Mouse (Mus musculus) kidney, embryonic 16.5 days (tissue): ENCODE data around the gene Cmip. TPM values are rescaled to one million over a fixed set of nuclear protein-coding genes. Genes with fewer than 3 reads are reported as not detected.
A peak's percentile ranks its signal among the peaks of the same experiment; 100 is the strongest.

Experiments
- ATAC-seq: fragments of 200-750 bp; cut with Nextera tagmentation; 2 replicates; pipeline ENCODE4 v1.8.0; 2017; ENCODE audit warnings: moderate TSS enrichment; ENCODE audit not compliant: low FRiP score, low TSS enrichment
- H3K27ac ChIP-seq: fragments of 300-500 bp; sonication (generic); 2 replicates; pipeline ENCODE4 v1.5.1; 2014; ENCODE audit warnings: low read length
- H3K27me3 ChIP-seq: fragments of 300-500 bp; sonication (generic); 2 replicates; pipeline ENCODE4 v1.6.1; 2014; ENCODE audit warnings: low read length, control low read depth, mixed read lengths; ENCODE audit not compliant: insufficient read depth
- H3K36me3 ChIP-seq: fragments of 300-500 bp; sonication (generic); 2 replicates; pipeline ENCODE4 v1.6.1; 2014; ENCODE audit warnings: low read length, control low read depth, mixed read lengths; ENCODE audit not compliant: insufficient read depth
- H3K4me1 ChIP-seq: fragments of 300-500 bp; sonication (generic); 2 replicates; pipeline ENCODE4 v1.6.1; 2014; ENCODE audit warnings: low read length, control low read depth, mixed read lengths; ENCODE audit not compliant: insufficient read depth
- H3K4me2 ChIP-seq: fragments of 300-500 bp; sonication (generic); replicated peaks from 2 replicates; pipeline ENCODE4 v1.6.1; 2014; ENCODE audit warnings: low read depth, low read length
- H3K4me3 ChIP-seq: fragments of 300-500 bp; sonication (generic); 2 replicates; pipeline ENCODE4 v1.5.1; 2014; ENCODE audit warnings: mild to moderate bottlenecking, low read length
- H3K9ac ChIP-seq: fragments of 300-500 bp; sonication (generic); replicated peaks from 2 replicates; pipeline ENCODE4 v1.6.1; 2014; ENCODE audit warnings: low read length
- H3K9me3 ChIP-seq: fragments of 300-500 bp; sonication (generic); 2 replicates; pipeline ENCODE4 v1.6.1; 2016; ENCODE audit warnings: low read length, control low read depth
- WGBS: fragments of 180-500 bp; shearing (Covaris S2); extraction: QIAGEN DNeasy Blood & Tissue Kit; methylation state at CpG from one replicate; pipeline ENCODE4 v1.1.7; 2014; 5-methylcytosine and 5-hydroxymethylcytosine counted together
- polyA plus RNA-seq: library from polyadenylated mRNA; unstranded; fragments of >200 nt; fragmentation: Nextera tagmentation; extraction: Ambion mirVana; gene quantifications from 2 replicates; pipeline ENCODE4 v1.2.1, GENCODE M21; 2015

Cmip gene
- polyA plus RNA-seq, 1 experiment from 2014 or later: 21.0 TPM

DNA sequence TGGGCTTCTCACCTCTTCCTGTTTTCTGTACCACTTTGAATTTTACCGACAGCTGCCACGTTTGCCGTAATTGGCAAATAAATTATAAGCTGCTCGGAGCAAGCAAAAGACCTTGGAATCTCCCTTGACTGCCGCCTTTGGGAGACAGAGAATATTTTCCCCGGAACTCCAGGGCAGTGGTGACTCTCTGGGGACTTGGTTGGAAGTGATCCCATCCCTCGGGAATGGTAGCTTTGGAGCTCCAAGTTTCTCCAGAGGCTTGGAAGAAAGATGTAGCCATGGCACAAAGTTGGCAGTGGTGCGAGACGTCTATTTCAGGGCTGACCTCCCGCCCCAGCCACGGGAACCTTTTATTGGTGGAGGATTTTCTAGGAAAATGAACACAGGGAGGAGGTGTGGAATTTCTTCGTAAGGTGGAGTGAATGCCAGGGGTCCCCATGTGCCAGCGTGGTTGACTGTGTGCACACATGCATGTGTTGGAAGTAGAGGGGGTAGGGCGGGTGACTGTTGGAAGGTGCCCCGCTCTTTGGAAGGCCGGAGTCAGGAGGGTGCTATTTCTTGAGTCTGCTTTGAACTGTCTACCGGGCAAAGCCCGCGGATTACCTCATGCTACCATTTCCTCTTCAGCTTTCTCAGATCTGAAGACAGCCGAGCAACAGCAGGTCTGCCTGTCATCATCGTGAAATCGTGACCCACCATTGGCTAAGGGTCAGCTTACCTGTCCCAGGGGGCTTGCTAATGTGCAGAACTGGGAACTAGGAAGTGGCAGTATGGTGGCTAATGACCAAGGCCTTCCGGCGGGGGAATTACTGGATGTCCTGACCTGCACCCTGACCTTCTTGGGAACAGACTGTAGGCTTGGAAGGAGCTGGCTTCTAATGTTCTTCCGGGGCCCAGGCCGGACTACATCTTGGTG, 62.3 kb downstream of the Cmip start:
- Histone ChIP-seq H3K4me2 (no peak overlapping the region), H3K27ac (no peak overlapping the region), H3K9me3 (no peaks in the 10 kb centered on the region), H3K36me3 (no peaks in the 10 kb centered on the region), H3K4me1 (peaks cover 43% of the 10 kb centered on the region), H3K4me3 (no peak overlapping the region), H3K9ac (no peak overlapping the region), H3K27me3 (no peaks in the 10 kb centered on the region)
- ATAC-seq: no peak
- 75% methylated on average over 26 of the region's 26 CpGs for WGBS

DNA sequence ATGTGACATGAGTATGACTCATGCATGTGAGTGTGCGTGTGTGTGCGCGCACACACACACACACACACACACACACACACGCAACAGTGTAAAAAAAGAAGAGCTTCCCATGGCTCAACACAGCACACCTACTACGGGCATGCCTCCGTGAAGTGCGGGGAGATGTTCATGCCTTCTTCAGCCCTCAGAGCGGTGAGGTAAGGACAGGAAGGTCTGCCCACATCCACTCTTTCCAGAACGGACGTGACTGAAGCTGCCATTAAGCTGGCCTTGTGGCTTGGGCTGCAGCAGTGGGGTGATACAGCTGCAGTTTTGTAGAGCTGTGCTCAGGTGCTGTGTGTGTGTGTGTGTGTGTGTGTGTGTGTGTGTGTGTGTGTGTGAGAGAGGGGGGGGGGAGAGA, 63.8 kb downstream of the Cmip start:
- WGBS: 92% methylated on average over 10 of the region's 10 CpGs
- no peak for ATAC-seq
- H3K4me3 ChIP-seq: no peak overlapping the region
- peaks cover 29% of the 10 kb centered on the region for H3K4me1 ChIP-seq
- H3K9me3 ChIP-seq: no peaks in the 10 kb centered on the region
- no peaks in the 10 kb centered on the region for H3K27me3 ChIP-seq
- no peak overlapping the region for H3K27ac ChIP-seq
- no peak overlapping the region for H3K9ac ChIP-seq
- no peak overlapping the region for H3K4me2 ChIP-seq
- H3K36me3 ChIP-seq: no peaks in the 10 kb centered on the region; the same call in 1 of the 2 replicates

DNA sequence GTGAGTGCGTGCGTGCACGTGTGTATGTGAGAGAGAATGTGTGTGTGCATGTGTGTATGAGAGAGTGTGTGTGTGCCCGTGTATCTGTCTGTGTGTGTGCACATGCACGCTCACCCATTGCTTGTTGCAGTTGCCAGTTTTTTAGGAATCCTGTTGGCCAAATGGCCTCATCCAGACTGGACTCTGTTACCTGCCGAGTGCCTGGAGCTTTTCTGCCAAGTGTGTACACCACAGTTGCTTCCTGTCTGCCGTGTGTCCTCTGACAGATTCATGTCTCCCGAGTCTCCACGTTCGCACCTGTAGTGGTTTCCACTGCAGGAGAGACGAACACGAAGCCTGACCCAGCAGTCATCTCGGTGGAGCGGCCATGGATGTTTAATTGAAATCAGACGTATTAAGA, 64.4 kb downstream of the Cmip start:
- H3K4me2 ChIP-seq: no peak overlapping the region
- H3K9ac ChIP-seq: no peak overlapping the region
- 79% methylated on average over 15 of the region's 15 CpGs for WGBS
- no peak overlapping the region for H3K27ac ChIP-seq
- no peaks in the 10 kb centered on the region for H3K27me3 ChIP-seq
- H3K4me3 ChIP-seq: no peak overlapping the region
- no peak for ATAC-seq
- H3K9me3 ChIP-seq: no peaks in the 10 kb centered on the region
- H3K36me3 ChIP-seq: no peaks in the 10 kb centered on the region; the same call in 1 of the 2 replicates
- H3K4me1 ChIP-seq: peaks cover 23% of the 10 kb centered on the region

DNA sequence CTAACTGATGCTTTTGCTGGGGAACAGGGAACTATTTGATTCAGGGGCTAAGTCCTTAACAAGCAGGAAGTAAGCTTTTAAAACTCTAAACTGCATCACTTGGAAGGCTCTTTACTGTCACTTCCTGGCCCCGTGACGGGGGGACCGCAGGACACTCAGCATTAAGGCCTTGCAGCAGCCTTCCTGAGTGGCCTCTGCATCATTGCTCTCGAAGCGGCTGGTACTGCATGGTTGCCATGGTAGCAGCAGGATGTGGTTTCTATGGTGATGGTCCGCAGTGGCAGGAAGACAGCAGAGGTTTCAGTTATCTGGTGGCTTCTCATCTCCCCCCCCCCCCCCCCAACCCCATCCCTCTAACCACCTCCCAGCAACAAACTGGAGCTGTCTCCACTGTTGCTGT, 65.2 kb downstream of the Cmip start:
- no peak for ATAC-seq
- no peak overlapping the region for H3K27ac ChIP-seq
- WGBS: 64% methylated on average over 6 of the region's 6 CpGs

DNA sequence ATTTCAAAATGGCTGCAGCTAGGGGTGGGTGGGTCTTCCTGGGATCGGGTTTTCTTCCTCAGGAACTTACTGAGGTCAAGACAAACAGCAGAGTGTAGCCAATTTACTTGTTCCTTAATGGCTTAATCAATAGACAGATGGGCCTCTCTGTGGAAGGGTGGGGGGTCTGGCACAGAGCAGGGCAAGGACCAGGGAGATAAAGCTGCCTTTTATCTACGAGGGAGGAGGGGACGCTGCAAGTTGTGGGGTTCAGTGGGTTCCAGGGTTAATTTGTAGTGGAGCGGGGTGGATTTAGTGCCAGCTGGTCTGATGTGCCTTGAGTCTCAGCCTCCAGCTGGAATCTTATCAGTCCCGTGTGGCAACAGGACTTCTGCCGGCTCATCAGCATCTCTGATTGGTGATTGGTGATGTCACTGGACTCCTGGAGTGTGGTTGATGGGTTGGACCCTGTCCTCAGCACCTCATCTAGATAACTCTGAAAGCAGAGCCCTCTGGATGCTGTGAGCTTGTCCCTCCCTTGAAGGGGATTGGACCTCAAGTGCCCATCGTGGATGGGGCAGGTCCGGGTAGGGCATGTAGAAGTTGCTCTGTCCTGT, 65.9 kb downstream of the Cmip start:
- ATAC-seq: no peak

More for the DNA sequence above, 65.2 kb downstream of the Cmip start:
- H3K4me3 ChIP-seq: no peak overlapping the region
- peaks cover 20% of the 10 kb centered on the region for H3K4me1 ChIP-seq
- no peaks in the 10 kb centered on the region for H3K9me3 ChIP-seq
- H3K27me3 ChIP-seq: no peaks in the 10 kb centered on the region
- H3K4me2 ChIP-seq: no peak overlapping the region
- H3K36me3 ChIP-seq: no peaks in the 10 kb centered on the region; the same call in 1 of the 2 replicates
- H3K9ac ChIP-seq: no peak overlapping the region

DNA sequence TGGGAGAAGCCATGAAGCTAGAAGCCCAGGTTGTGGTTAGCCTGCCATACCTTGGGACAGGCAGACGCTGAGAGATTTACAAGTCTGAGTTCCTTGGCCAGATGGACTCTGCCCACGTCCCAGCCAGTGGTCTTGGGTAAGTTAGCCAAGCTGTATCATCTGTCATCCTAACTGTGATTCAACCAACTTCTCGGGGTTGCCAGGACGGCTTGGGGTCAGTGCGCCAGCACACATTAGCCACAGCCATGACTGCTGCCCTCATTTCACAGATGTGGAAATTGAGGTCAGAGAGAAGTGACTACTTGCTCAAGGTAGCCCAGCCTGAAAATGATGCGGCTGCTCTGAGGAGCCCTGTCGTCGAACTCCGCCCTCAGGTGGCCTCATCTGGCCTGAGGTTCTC, 68.0 kb downstream of the Cmip start:
- WGBS: 92% methylated on average over 9 of the region's 9 CpGs

More for the DNA sequence above, 65.9 kb downstream of the Cmip start:
- no peak overlapping the region for H3K27ac ChIP-seq
- H3K4me1 ChIP-seq: peaks cover 22% of the 10 kb centered on the region
- H3K4me2 ChIP-seq: no peak overlapping the region
- H3K9ac ChIP-seq: no peak overlapping the region
- no peaks in the 10 kb centered on the region; the same call in 1 of the 2 replicates for H3K36me3 ChIP-seq
- H3K9me3 ChIP-seq: no peaks in the 10 kb centered on the region
- no peaks in the 10 kb centered on the region for H3K27me3 ChIP-seq
- no peak overlapping the region for H3K4me3 ChIP-seq
- WGBS: 50% methylated on average over 8 of the region's 8 CpGs

DNA sequence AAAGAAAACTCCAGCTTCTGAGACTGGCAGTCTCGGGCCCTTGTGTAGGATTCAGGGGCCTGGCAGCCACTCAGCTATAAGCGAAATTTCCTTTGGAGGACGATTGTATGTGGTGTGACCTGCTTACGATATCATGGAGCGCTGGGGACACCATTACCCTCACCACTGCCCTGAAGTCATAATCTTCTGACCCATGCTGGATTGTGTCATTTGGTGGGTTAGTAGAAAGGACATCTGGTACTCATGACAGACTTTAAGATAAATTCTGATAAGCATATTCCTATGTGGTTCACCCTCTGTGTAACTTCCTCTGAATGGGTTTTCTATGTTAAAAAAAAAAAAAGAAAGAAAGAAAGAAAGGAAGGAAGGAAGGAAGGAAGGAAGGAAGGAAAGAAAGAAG, 69.9 kb downstream of the Cmip start:
- ATAC-seq: no peak
- Histone ChIP-seq H3K9ac (no peak overlapping the region), H3K27ac (no peak overlapping the region), H3K27me3 (no peaks in the 10 kb centered on the region), H3K4me2 (no peak overlapping the region), H3K36me3 (no peaks in the 10 kb centered on the region; the same call in 1 of the 2 replicates), H3K4me3 (no peak overlapping the region), H3K9me3 (no peaks in the 10 kb centered on the region), H3K4me1 (peaks cover 29% of the 10 kb centered on the region)
- 80% methylated on average over 5 of the region's 5 CpGs for WGBS

More for the DNA sequence above, 68.0 kb downstream of the Cmip start:
- Histone ChIP-seq H3K4me1 (peaks cover 28% of the 10 kb centered on the region), H3K4me3 (no peak overlapping the region), H3K36me3 (no peaks in the 10 kb centered on the region; the same call in 1 of the 2 replicates), H3K27ac (no peak overlapping the region), H3K4me2 (no peak overlapping the region), H3K9me3 (no peaks in the 10 kb centered on the region), H3K9ac (no peak overlapping the region), H3K27me3 (no peaks in the 10 kb centered on the region)
- no peak for ATAC-seq

DNA sequence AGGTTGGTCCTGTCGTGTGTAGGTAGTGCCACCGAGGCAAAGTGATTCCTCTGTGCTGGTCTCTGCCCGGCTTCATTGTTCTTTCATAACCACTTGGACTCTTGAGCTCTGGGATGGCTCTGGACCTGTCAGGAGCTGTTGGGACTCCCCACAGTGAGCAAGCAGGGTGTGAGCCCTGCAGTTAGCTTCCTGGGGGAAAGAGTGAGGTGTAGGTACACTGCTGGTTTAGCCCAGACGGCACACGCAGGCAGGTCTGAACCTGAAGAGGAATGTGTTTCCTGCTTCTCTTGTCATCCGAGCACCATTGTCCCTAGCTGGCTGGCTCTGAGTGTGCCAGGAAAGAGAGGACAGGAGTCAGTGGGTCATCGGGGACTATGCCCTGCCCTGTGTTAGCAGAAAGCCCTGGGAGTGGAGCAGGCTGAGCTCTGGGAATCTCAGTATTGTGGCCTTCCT, 70.5 kb downstream of the Cmip start:
- H3K4me1 ChIP-seq: peaks cover 34% of the 10 kb centered on the region
- H3K9ac ChIP-seq: 0 out of 2 replicates have a peak overlapping the region, but pooled peaks have one; percentile 2
- 39% methylated on average over 7 of the region's 7 CpGs for WGBS
- H3K36me3 ChIP-seq: no peaks in the 10 kb centered on the region; the same call in 1 of the 2 replicates
- peak; percentile 53 for ATAC-seq
- no peak overlapping the region for H3K4me3 ChIP-seq
- H3K27ac ChIP-seq: peak overlapping the region; percentile 49
- no peaks in the 10 kb centered on the region for H3K27me3 ChIP-seq
- H3K9me3 ChIP-seq: no peaks in the 10 kb centered on the region
- no peak overlapping the region for H3K4me2 ChIP-seq

DNA sequence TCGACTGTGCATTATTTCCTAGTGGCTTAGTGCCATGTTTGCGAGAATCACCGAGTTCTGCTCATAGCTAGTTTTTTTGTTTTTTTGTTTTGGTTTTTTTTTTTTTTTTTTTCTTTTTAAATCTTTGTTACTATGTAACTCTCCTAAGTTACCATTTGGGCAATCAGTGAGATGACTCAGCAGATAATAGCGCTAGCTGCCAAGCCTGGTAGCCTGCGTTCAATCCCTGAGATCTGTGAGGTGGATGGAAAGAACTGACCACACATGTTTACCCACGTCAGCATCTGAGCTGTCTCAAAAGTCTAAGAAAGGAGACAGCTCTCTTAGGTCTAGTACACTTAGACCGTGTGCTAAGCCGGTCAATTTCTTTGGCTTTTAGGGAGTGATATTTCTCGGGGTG, 71.9 kb downstream of the Cmip start:
- H3K4me3 ChIP-seq: no peak overlapping the region
- H3K27ac ChIP-seq: 0 out of 2 replicates have a peak overlapping the region, but pooled peaks have one; percentile 6
- no peak for ATAC-seq
- H3K36me3 ChIP-seq: no peaks in the 10 kb centered on the region; the same call in 1 of the 2 replicates
- H3K4me1 ChIP-seq: peaks cover 43% of the 10 kb centered on the region
- WGBS: 73% methylated on average over 9 of the region's 9 CpGs
- no peak overlapping the region for H3K9ac ChIP-seq
- no peaks in the 10 kb centered on the region for H3K9me3 ChIP-seq
- H3K4me2 ChIP-seq: no peak overlapping the region
- no peaks in the 10 kb centered on the region for H3K27me3 ChIP-seq
